Mouse (Mus musculus) adrenal gland (tissue): ENCODE results near the gene Ect2l.
"Not testable (repeated sequence)": the region's sequence is repeated elsewhere in the genome, so short reads cannot be mapped to it uniquely, and the experiment has no call there.

ENCODE experiments used
- intact Hi-C: fragments of 180-260 bp; cut with DNase I; formaldehyde crosslinking; loops from one replicate; pipeline ENCODE4 v1.15.1; 2025

The Ect2l gene

GRCm38 (mm10) chr10:18194156-18194555 lies 16.5 kb downstream of the Ect2l start:
- intact Hi-C loops, result loop anchor here (10.0 kb wide), 1 partner anchor 319 kb away; no protein-coding TSS in a partner anchor

DNA sequence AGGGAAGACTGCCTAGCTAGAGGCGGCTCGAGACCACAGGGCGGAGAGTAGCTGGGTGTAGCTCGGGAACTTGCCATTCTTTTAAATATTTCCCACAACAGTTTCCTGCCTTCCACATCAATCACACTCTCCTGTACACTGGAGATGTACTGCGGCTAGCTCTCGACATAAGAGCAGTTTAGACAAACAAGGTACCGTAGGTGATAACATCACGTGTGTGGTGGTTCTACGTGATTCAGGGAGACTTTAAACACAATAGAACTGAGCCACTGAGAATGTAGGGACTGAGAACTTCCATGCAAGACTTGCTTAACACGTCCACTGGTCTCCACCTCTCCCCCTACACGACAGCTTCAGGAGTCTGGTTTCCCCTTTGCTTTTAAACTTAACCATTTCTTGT lies 17.5 kb downstream of the Ect2l start:
- intact Hi-C loops, result loop anchor here (10.0 kb wide), 1 partner anchor 318 kb away; no protein-coding TSS in a partner anchor

- intact Hi-C loops, result loop anchor here (10.0 kb wide), 1 partner anchor 317 kb away; no protein-coding TSS in a partner anchor
Observed at GRCm38 (mm10) chr10:18191706-18192105, 19.0 kb downstream of the Ect2l start.

GRCm38 (mm10) chr10:18189498-18189897 lies 21.2 kb downstream of the Ect2l start:
- intact Hi-C loops, result no loop called here

GRCm38 (mm10) chr10:18188564-18188963 lies 22.1 kb downstream of the Ect2l start:
- intact Hi-C loops, result no loop called here

- intact Hi-C loops, result no loop called here
Observed at GRCm38 (mm10) chr10:18182246-18182645, 28.4 kb downstream of the Ect2l start.

DNA sequence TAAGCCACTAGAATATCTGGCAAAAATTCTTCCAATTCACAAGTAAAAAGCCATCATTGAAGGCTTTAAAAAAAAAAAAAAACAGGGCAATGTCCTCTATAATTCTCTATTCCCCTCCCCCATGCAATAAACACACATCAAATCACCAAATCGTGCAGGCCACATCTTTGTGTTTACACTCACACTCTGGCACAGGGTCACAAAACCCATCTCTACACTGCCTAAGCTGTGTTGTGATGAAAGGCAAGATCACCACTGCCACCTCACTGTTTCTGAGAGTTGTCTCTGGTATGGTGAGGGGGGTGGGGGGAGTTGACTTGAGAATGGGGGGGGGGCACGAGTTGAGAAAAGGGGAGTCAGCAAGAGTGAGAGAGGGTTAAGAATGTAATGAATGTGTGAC lies 33.4 kb downstream of the Ect2l start:
- intact Hi-C loops, result no loop called here

DNA sequence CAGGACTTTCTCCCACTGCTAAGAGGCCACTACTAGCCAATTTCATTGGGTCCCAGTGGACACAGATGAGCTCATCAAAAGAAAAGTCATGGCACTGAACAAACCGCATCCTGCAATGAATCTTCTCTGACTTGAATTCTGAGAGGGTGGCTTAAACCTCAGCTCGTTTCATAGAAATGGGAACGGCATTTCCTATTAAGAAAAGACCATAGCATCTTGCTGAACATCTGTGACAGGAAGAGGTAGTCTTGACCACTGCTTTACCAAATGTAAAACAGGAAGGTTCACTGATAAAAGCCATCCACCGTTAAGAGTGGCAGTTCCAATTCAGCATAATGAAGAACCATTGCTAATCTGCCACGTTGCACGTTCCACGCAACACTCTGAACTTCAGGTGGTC lies 34.0 kb downstream of the Ect2l start:
- intact Hi-C loops, result no loop called here

DNA sequence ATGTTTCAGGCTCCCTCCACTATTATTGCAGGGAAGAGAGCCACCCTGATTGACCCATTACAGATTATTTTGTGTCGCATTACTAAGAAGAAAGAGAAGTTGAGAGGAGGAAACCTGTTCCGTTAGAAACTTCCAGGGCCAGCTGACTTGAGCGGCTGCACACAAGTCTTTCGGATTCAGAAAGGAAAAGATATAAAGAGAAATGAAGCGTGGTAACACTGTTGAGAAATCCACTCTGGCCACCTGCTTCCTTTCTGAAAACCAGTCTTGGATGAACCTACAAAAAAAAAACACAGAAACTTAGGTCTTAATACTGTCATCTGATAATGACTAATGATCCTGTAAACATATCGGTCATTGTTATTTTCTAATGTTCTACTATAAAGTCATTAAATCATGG lies 35.6 kb downstream of the Ect2l start:
- intact Hi-C loops, result no loop called here

- intact Hi-C loops, result no loop called here
Observed at GRCm38 (mm10) chr10:18162435-18162971, 48.2 kb downstream of the Ect2l start.

- intact Hi-C loops, result no loop called here
Observed at GRCm38 (mm10) chr10:18147224-18147623, 63.5 kb downstream of the Ect2l start.

- intact Hi-C loops, result no loop called here
Observed at GRCm38 (mm10) chr10:18142231-18142630, 68.5 kb downstream of the Ect2l start.

- intact Hi-C loops, result no loop called here
Observed at GRCm38 (mm10) chr10:18141389-18141788, 69.3 kb downstream of the Ect2l start.

- intact Hi-C loops, result no loop called here
Observed at GRCm38 (mm10) chr10:18139615-18140014, 71.1 kb downstream of the Ect2l start.

DNA sequence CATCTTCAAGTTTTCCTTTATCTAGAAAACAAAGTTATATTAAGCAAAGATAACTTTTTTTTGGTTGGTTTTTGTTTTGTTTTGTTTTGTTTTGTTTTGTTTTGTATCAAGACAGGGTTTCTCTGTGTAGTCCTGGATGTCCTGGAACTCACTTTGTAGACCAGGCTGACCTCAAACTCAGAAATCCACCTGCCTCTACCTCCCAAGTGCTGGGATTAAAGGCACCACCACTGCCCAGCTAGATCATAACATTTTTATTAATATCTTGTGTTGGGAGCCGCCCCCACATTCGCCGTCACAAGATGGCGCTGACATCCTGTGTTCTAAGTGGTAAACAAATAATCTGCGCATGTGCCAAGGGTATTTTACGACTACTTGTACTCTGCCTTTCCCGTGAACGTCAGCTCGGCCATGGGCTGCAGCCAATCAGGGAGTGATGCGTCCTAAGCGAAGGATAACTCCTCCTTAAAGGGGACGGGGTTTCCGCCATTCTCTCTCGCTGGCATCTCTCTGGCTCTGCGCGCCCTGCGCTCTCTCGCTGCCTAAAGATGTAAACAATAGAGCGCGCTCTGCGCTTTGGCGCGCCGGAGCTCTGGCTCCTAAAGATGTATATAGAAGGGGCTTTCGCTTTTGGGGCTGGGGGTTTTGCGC lies 71.7 kb downstream of the Ect2l start:
- intact Hi-C loops, result not testable (repeated sequence)

- intact Hi-C loops, result no loop called here
Observed at GRCm38 (mm10) chr10:18131666-18132650, 78.7 kb downstream of the Ect2l start.

GRCm38 (mm10) chr10:18130276-18130675 lies 80.4 kb downstream of the Ect2l start:
- intact Hi-C loops, result no loop called here

- intact Hi-C loops, result no loop called here
Observed at GRCm38 (mm10) chr10:18118336-18118735, 92.4 kb downstream of the Ect2l start.

GRCm38 (mm10) chr10:18113473-18114093 lies 97.1 kb downstream of the Ect2l start:
- intact Hi-C loops, result no loop called here

DNA sequence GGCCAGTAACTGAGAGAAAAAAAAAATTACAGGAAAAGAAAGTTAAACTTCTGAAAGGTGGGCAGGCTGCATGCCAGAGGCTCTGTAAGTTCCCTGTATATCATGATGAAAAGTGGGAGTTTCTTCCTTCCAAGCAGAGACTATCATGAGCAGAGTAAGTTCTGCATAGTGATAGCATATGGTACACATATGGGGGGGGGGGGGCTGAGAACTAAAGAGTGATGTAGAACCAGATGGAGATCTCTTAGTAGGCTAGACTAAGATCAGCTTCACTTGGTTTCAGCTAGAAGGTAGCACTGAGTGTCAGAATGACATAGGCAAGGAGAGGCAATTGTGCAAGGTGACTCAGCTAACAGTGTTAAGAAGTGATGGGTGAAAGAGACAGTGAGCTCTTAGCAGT lies 99.8 kb downstream of the Ect2l start:
- intact Hi-C loops, result no loop called here

DNA sequence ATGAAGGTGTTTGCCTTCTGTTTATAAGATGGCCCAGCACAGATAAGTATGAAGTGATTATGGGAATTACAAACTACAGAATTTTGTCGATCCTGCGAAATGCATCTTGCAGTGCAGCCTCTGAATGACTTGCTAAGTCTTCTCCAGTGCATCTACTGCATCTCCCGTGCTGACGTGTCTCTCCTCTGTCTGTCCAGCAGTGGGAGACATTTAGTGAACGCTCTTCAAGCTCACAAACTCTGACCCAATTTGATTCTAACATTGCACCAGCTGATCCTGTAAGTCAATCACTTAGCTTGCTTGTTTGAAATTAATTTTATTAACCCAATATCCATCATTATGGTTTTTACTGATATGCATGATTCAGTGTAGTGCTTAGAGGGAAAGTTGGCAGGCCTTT lies 103.2 kb downstream of the Ect2l start:
- intact Hi-C loops, result no loop called here
